Mouse (Mus musculus): ENCODE data around the gene C3ar1. TPM values are rescaled to one million over a fixed set of nuclear protein-coding genes. Genes with fewer than 3 reads are reported as not detected.

C3ar1 gene
- total and polyA plus RNA-seq, 3 experiments, result 0.89 to 4.7 (median 1.4) TPM

- no peaks in the 10 kb centered on the region for H3K9me3 ChIP-seq (replicated peaks; ENCODE audit: low read length)
- H3K27ac ChIP-seq (ENCODE audit: insufficient read depth, low read depth), result peak within 1 kb of the TSS; percentile 66
- TF ChIP-seq ZC3H11A (IDR thresholded peaks at IDR 0.05; ENCODE audit: low read depth, low read length) (no peak), NRF1 (IDR thresholded peaks at IDR 0.05; ENCODE audit: low read depth, low read length) (no peak; the same call in 1 of the 2 replicates), HCFC1 (IDR thresholded peaks at IDR 0.05; ENCODE audit: low read depth, low read length) (peak; percentile 61), E2F4 (IDR thresholded peaks at IDR 0.05; ENCODE audit: insufficient replicate concordance, low read depth, low read length) (no peak), MAFK (IDR thresholded peaks at IDR 0.05; ENCODE audit: insufficient replicate concordance, low read length) (no peak), POLR2A (IDR thresholded peaks at IDR 0.05; ENCODE audit: low read depth, low read length) (peak; percentile 84), POLR2AphosphoS2 (IDR thresholded peaks at IDR 0.05; ENCODE audit: low read depth, low read length) (peak; percentile 26; the same call in 1 of the 2 replicates), SIN3A (IDR thresholded peaks at IDR 0.05; ENCODE audit: low read length) (no peak; the same call in 1 of the 2 replicates), MYC (IDR thresholded peaks at IDR 0.05; ENCODE audit: low read depth, low read length) (peak; percentile 96), ZMIZ1 (IDR thresholded peaks at IDR 0.05; ENCODE audit: low read depth, low read length) (peak; percentile 65), JUND (conservative IDR thresholded peaks at IDR 0.05; ENCODE audit: low read depth, low read length) (no peak), ZNF384 (IDR thresholded peaks at IDR 0.05; ENCODE audit: low read depth, low read length) (no peak), CHD2 (IDR thresholded peaks at IDR 0.05; ENCODE audit: low read length) (no peak), NELFE (IDR thresholded peaks at IDR 0.05; ENCODE audit: low read depth, low read length) (peak; percentile 88), RAD21 (IDR thresholded peaks at IDR 0.05; ENCODE audit: low read depth, low read length) (no peak), SMC3 (IDR thresholded peaks at IDR 0.05; ENCODE audit: low read depth, low read length) (no peak), MXI1 (IDR thresholded peaks at IDR 0.05; ENCODE audit: low read depth, low read length) (peak; percentile 90), BHLHE40 (IDR thresholded peaks at IDR 0.05; ENCODE audit: low read depth, low read length) (no peak), EP300 (IDR thresholded peaks at IDR 0.05; ENCODE audit: low read length) (no peak), TCF12 (IDR thresholded peaks at IDR 0.05; ENCODE audit: low read depth, low read length) (peak; percentile 64), RCOR1 (conservative IDR thresholded peaks at IDR 0.05; ENCODE audit: low read depth, low read length) (no peak), MAX (IDR thresholded peaks at IDR 0.05; ENCODE audit: low read length) (peak; percentile 97), USF1 (IDR thresholded peaks at IDR 0.05; ENCODE audit: low read depth, low read length) (no peak), TBP (conservative IDR thresholded peaks at IDR 0.05; ENCODE audit: low read depth, low read length) (peak; percentile 87), JUN (IDR thresholded peaks at IDR 0.05; ENCODE audit: insufficient read depth, low read depth, low read length) (no peak), IRF4 (IDR thresholded peaks at IDR 0.05; ENCODE audit: low read depth, low read length) (peak; percentile 50; the same call in 1 of the 2 replicates), CHD1 (IDR thresholded peaks at IDR 0.05; ENCODE audit: low read depth, low read length) (no peak), ELF1 (IDR thresholded peaks at IDR 0.05; ENCODE audit: low read depth, low read length) (peak; percentile 58; the same call in 1 of the 2 replicates), MEF2A (IDR thresholded peaks at IDR 0.05; ENCODE audit: borderline replicate concordance, low read depth, low read length) (no peak), KAT2A (IDR thresholded peaks at IDR 0.05; ENCODE audit: insufficient replicate concordance, low read length) (no peak), ETS1 (conservative IDR thresholded peaks at IDR 0.05; ENCODE audit: low read depth, low read length) (no peak), UBTF (IDR thresholded peaks at IDR 0.05; ENCODE audit: low read depth, low read length) (peak; percentile 99), MAZ (IDR thresholded peaks at IDR 0.05; ENCODE audit: low read depth, low read length) (0 out of 2 replicates have a peak, but pooled peaks have one; percentile 46), USF2 (conservative IDR thresholded peaks at IDR 0.05; ENCODE audit: low read depth, low read length) (no peak), CTCF (conservative IDR thresholded peaks at IDR 0.05 in 1 of 2, IDR thresholded peaks at IDR 0.05 in 1 of 2; ENCODE audit: low read depth in 2 of 2, low read length in 2 of 2) (no peak), ZKSCAN1 (IDR thresholded peaks at IDR 0.05; ENCODE audit: borderline replicate concordance, low read depth, low read length) (no peak), PAX5 (IDR thresholded peaks at IDR 0.05; ENCODE audit: low read length) (no peak), GABPA (IDR thresholded peaks at IDR 0.05; ENCODE audit: insufficient replicate concordance, low read depth, low read length) (no peak)
- dilution Hi-C loops (cut with MboI; ENCODE audit: extremely low pct_ligation_motif_present, extremely low pct_unique_long_range_greater_than_20kb, low sequenced_read_pairs) (no loop called here), in situ Hi-C loops (cut with MboI; ENCODE audit: low pct_ligation_motif_present, low pct_unique_long_range_greater_than_20kb, low sequenced_read_pairs) (no loop called here)
- H3K4me3 ChIP-seq (replicated peaks in 1 of 3; ENCODE audit: low read depth in 2 of 3, low read length in 2 of 3, poor library complexity in 1 of 3), result peak within 1 kb of the TSS; percentile 59 to 84 (median 76)
- peak within 1 kb of the TSS; percentile 60 for H3K4me2 ChIP-seq (ENCODE audit: insufficient read depth, low read depth, poor library complexity, severe bottlenecking)
- peaks cover 4 to 22% of the 10 kb centered on the region in 2 experiments for H3K36me3 ChIP-seq (replicated peaks in 1 of 2; ENCODE audit: control insufficient read depth in 1 of 2, insufficient read depth in 1 of 2, low read length in 1 of 2)
- peaks cover 2 to 22% of the 10 kb centered on the region in 2 experiments for H3K4me1 ChIP-seq (ENCODE audit: control insufficient read depth in 1 of 2, insufficient read depth in 2 of 2)
- H3K27me3 ChIP-seq (replicated peaks), result no peaks in the 10 kb centered on the region
- H3K9ac ChIP-seq (ENCODE audit: insufficient read depth, low read depth), result peak within 1 kb of the TSS; percentile 39
- H3K79me2 ChIP-seq (replicated peaks; ENCODE audit: control insufficient read depth, extremely low read depth, insufficient read depth, poor library complexity, severe bottlenecking), result no peaks in the 10 kb centered on the region
- peak; percentile 92 for DNase-seq (ENCODE audit: extremely low read depth)
Observed at GRCm38 (mm10) chr6:122801301-122801800, 54.6 kb downstream of the C3ar1 start, which contains the start of gene Slc2a3. Gene Slc2a3 (minus strand): TSS chr6:122801640.

Measured in CH12.LX (cell line).